ENCODE assay signal across 47 mouse cellular contexts in genomic region chr19:53383336-53383735, GRCm38 (mm10). TPM values are rescaled to one million over a fixed set of nuclear protein-coding genes. Genes with fewer than 3 reads are reported as not detected.
"Had no signal": no experiment of that assay in that cellular context is flagged by ENCODE, and none has a peak within 500 bp of the region (broad histone marks: within the 10 kb centered on the region; RNA-seq: fewer than 3 reads in every experiment).

No protein-coding gene starts in this region.

- H3K27me3 ChIP-seq: limb, embryonic 12.5 days; limb, embryonic 13.5 days; limb, embryonic 15.5 days; liver, embryonic 12.5 days; liver, embryonic 13.5 days; liver, embryonic 15.5 days; lung, embryonic 15.5 days; megakaryocyte, embryonic 14.5 days; midbrain, embryonic 12.5 days; midbrain, embryonic 13.5 days; midbrain, embryonic 15.5 days; neural tube, embryonic 12.5 days had no signal

- ATAC-seq: liver, embryonic 12.5 days; liver, postnatal 0 days; lung, postnatal 0 days; midbrain, embryonic 13.5 days; midbrain, embryonic 15.5 days; midbrain, embryonic 16.5 days had no signal

- H3K9ac ChIP-seq: limb, embryonic 12.5 days; limb, embryonic 13.5 days; limb, embryonic 15.5 days; liver, embryonic 12.5 days; liver, embryonic 13.5 days; liver, embryonic 14.5 days; liver, embryonic 15.5 days; liver, postnatal 0 days; lung, embryonic 14.5 days; lung, embryonic 15.5 days; midbrain, embryonic 12.5 days; midbrain, embryonic 13.5 days; midbrain, embryonic 15.5 days; neural tube, embryonic 12.5 days had no signal

- H3K4me1 ChIP-seq: limb, embryonic 10.5 days; limb, embryonic 12.5 days; midbrain, embryonic 10.5 days; midbrain, embryonic 12.5 days; midbrain, embryonic 15.5 days had no signal

- H3K9me3 ChIP-seq: limb, embryonic 10.5 days; limb, embryonic 12.5 days; limb, embryonic 13.5 days; limb, embryonic 15.5 days; liver, embryonic 12.5 days; liver, embryonic 13.5 days; liver, embryonic 15.5 days; lung, embryonic 15.5 days; megakaryocyte, embryonic 14.5 days; midbrain, embryonic 10.5 days; midbrain, embryonic 12.5 days; midbrain, embryonic 13.5 days; midbrain, embryonic 15.5 days; neural tube, embryonic 12.5 days had no signal

- H3K27ac ChIP-seq: limb, embryonic 10.5 days; limb, embryonic 12.5 days; limb, embryonic 13.5 days; limb, embryonic 15.5 days; liver, embryonic 12.5 days; liver, embryonic 13.5 days; liver, embryonic 14.5 days; liver, embryonic 15.5 days; lung, embryonic 15.5 days; macrophage; midbrain, embryonic 10.5 days; midbrain, embryonic 12.5 days; midbrain, embryonic 13.5 days; midbrain, embryonic 15.5 days; neural tube, embryonic 12.5 days had no signal

- H3K4me2 ChIP-seq: limb, embryonic 12.5 days; limb, embryonic 13.5 days; limb, embryonic 15.5 days; liver, embryonic 11.5 days; liver, embryonic 12.5 days; liver, embryonic 13.5 days; liver, embryonic 15.5 days; lung, embryonic 14.5 days; lung, embryonic 15.5 days; midbrain, embryonic 11.5 days; midbrain, embryonic 12.5 days; midbrain, embryonic 13.5 days; midbrain, embryonic 15.5 days; neural tube, embryonic 12.5 days had no signal

- H3K4me3 ChIP-seq: limb, embryonic 10.5 days; limb, embryonic 12.5 days; limb, embryonic 13.5 days; limb, embryonic 15.5 days; liver, embryonic 12.5 days; liver, embryonic 13.5 days; liver, embryonic 15.5 days; lung, embryonic 15.5 days; megakaryocyte, embryonic 14.5 days; midbrain, embryonic 10.5 days; midbrain, embryonic 12.5 days; midbrain, embryonic 13.5 days; midbrain, embryonic 15.5 days; myocyte; neural tube, embryonic 12.5 days had no signal

- DNase-seq: left cerebral cortex, postnatal 4 days; liver; liver, embryonic 13.5 days; liver, postnatal 0 days; lung, adult 18-20 months; lung, adult 2 months; lung, embryonic 14.5 days; lung, postnatal 10 days; lung, postnatal 14 days; lung, postnatal 36 days; lung, postnatal 4 days; midbrain, embryonic 14.5 days had no signal

RNA-seq across cellular contexts. Expression of gene Gm10197, which starts 11.8 kb away (rescaled TPM):
- total RNA-seq: left cerebral cortex, postnatal 10 days; left cerebral cortex, postnatal 14 days; left cerebral cortex, postnatal 25 days; left cerebral cortex, postnatal 36 days; left cerebral cortex, postnatal 4 days; liver, adult 2 months; megakaryocyte progenitor cell, adult 5-6 weeks; megakaryocyte, adult 5-6 weeks; megakaryocyte-erythroid progenitor cell, adult 5-6 weeks; midbrain, postnatal 0 days; monocyte, adult 5-6 weeks had no signal
- polyA plus RNA-seq: limb, embryonic 11.5 days; limb, embryonic 12.5 days; limb, embryonic 13.5 days; limb, embryonic 14.5 days; limb, embryonic 15.5 days; liver, adult 2 months; liver, embryonic 11.5 days; liver, embryonic 12.5 days; liver, embryonic 13.5 days; liver, embryonic 14.5 days; liver, embryonic 15.5 days; liver, embryonic 16.5 days; liver, postnatal 0 days; lung, adult 2 months; lung, embryonic 16.5 days; lung, postnatal 0 days; macrophage; midbrain, embryonic 11.5 days; midbrain, embryonic 12.5 days; midbrain, embryonic 13.5 days; midbrain, embryonic 15.5 days; midbrain, embryonic 16.5 days; midbrain, postnatal 0 days; myocyte; neural tube, embryonic 11.5 days; neural tube, embryonic 12.5 days had no signal
